Mouse (Mus musculus): ENCODE data around the gene Pcsk1n. TPM values are rescaled to one million over a fixed set of nuclear protein-coding genes. Genes with fewer than 3 reads are reported as not detected.

Pcsk1n gene
- 580 and 602 TPM in 2 replicates for polyA plus RNA-seq (2012; rRNA removed)

- peak; percentile 53; the same call in 1 of the 2 replicates for TF ChIP-seq POLR2A (IDR thresholded peaks at IDR 0.05; ENCODE audit: extremely low read depth, insufficient read depth, low read length)
- no peak for TF ChIP-seq CTCF (IDR thresholded peaks at IDR 0.05; ENCODE audit: extremely low read depth, insufficient read depth, low read length)
- H3K27ac ChIP-seq (ENCODE audit: insufficient read depth, low read length), result peak within 1 kb of the TSS; percentile 64
- peak within 1 kb of the TSS; percentile 92 for H3K4me3 ChIP-seq (ENCODE audit: insufficient read depth, low read length)
- H3K4me1 ChIP-seq (ENCODE audit: control insufficient read depth, insufficient read depth, low read length), result no peaks in the 10 kb centered on the region
Measured at GRCm38 (mm10) chrX:7919601-7920383, at the start of gene Pcsk1n. Gene Pcsk1n, plus strand, starts transcription at chrX:7919822.

DNA sequence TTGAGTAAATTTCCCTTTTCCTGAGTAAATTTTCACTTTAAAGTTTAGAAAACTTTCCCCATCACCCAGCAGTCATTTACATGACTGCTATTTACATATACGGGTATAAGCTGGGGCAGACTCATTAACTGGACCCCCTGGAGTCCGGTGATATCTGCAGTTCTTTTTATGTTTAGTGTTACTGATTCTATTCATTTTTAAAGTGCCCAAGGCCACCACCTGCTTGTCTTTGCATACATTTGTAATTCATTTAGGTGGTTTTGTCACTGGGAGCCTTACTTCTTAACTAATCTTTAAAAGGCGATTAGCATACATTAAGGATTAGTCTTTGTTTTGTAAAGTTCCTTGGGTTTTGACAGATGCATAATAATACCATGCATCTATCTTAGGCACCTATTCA lies 49.8 kb upstream of the Pcsk1n start:
- no peak overlapping the region for H3K27ac ChIP-seq (ENCODE audit: insufficient read depth, low read length)
- no peaks in the 10 kb centered on the region for H3K4me1 ChIP-seq (ENCODE audit: control insufficient read depth, insufficient read depth, low read length)
- no peak for TF ChIP-seq CTCF (IDR thresholded peaks at IDR 0.05; ENCODE audit: extremely low read depth, insufficient read depth, low read length)
- TF ChIP-seq POLR2A (IDR thresholded peaks at IDR 0.05; ENCODE audit: extremely low read depth, insufficient read depth, low read length), result no peak
- H3K4me3 ChIP-seq (ENCODE audit: insufficient read depth, low read length), result no peak overlapping the region

DNA sequence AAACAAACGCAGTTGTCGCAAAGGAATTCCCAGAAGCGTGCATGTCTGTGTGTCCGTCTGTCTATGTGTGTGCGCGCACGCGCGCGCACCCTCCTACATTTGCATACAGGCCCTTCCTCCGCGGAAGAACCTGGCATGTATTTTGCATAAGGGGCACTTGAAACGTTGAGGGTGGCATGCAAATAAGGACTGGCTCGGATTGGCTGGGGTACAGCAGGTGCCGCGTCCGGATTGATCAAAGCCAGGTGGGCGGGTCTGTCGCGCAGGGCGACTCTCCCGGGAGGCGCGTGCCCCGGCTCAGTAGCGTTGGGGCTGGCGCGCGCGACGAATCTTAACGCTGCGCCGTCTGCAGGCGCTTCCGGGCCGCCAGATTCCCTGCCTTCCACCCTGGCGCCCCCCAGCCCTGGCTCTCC lies 41.6 kb upstream of the Pcsk1n start, which contains the start of gene Pim2:
Pim2 (plus strand) TSS at position 256 of the 413 bp plus-strand sequence.
- Histone ChIP-seq H3K27ac (ENCODE audit: insufficient read depth, low read length) (peak within 1 kb of the TSS; percentile 82), H3K4me3 (ENCODE audit: insufficient read depth, low read length) (peak within 1 kb of the TSS; percentile 96), H3K4me1 (ENCODE audit: control insufficient read depth, insufficient read depth, low read length) (no peaks in the 10 kb centered on the region)
- TF ChIP-seq POLR2A (IDR thresholded peaks at IDR 0.05; ENCODE audit: extremely low read depth, insufficient read depth, low read length) (peak; percentile 42; the same call in 1 of the 2 replicates), CTCF (IDR thresholded peaks at IDR 0.05; ENCODE audit: extremely low read depth, insufficient read depth, low read length) (no peak)

- Histone ChIP-seq H3K27ac (ENCODE audit: insufficient read depth, low read length) (peak overlapping the region; percentile 82), H3K4me1 (ENCODE audit: control insufficient read depth, insufficient read depth, low read length) (no peaks in the 10 kb centered on the region), H3K4me3 (ENCODE audit: insufficient read depth, low read length) (peak overlapping the region; percentile 96)
- TF ChIP-seq POLR2A (IDR thresholded peaks at IDR 0.05; ENCODE audit: extremely low read depth, insufficient read depth, low read length), result no peak
- no peak for TF ChIP-seq CTCF (IDR thresholded peaks at IDR 0.05; ENCODE audit: extremely low read depth, insufficient read depth, low read length)
Measured at GRCm38 (mm10) chrX:7878495-7878894, 41.1 kb upstream of the Pcsk1n start.

- H3K4me1 ChIP-seq (ENCODE audit: control insufficient read depth, insufficient read depth, low read length), result no peaks in the 10 kb centered on the region
- H3K4me3 ChIP-seq (ENCODE audit: insufficient read depth, low read length), result peak overlapping the region; percentile 96
- TF ChIP-seq CTCF (IDR thresholded peaks at IDR 0.05; ENCODE audit: extremely low read depth, insufficient read depth, low read length) (peak; percentile 24; the same call in 1 of the 2 replicates), POLR2A (IDR thresholded peaks at IDR 0.05; ENCODE audit: extremely low read depth, insufficient read depth, low read length) (no peak)
- H3K27ac ChIP-seq (ENCODE audit: insufficient read depth, low read length), result no peak overlapping the region
Measured at GRCm38 (mm10) chrX:7879819-7880218, 39.8 kb upstream of the Pcsk1n start.

GRCm38 (mm10) chrX:7883841-7884567 lies 35.6 kb upstream of the Pcsk1n start, which contains the start of gene Slc35a2:
Gene Slc35a2, plus strand, starts transcription at chrX:7884028.
- no peaks in the 10 kb centered on the region for H3K4me1 ChIP-seq (ENCODE audit: control insufficient read depth, insufficient read depth, low read length)
- peak within 1 kb of the TSS; percentile 87 for H3K27ac ChIP-seq (ENCODE audit: insufficient read depth, low read length)
- TF ChIP-seq CTCF (IDR thresholded peaks at IDR 0.05; ENCODE audit: extremely low read depth, insufficient read depth, low read length) (no peak), POLR2A (IDR thresholded peaks at IDR 0.05; ENCODE audit: extremely low read depth, insufficient read depth, low read length) (peak; percentile 47)
- H3K4me3 ChIP-seq (ENCODE audit: insufficient read depth, low read length), result peak within 1 kb of the TSS; percentile 90

GRCm38 (mm10) chrX:7898211-7898610 lies 21.4 kb upstream of the Pcsk1n start:
- Histone ChIP-seq H3K4me3 (ENCODE audit: insufficient read depth, low read length) (peak overlapping the region; percentile 56), H3K4me1 (ENCODE audit: control insufficient read depth, insufficient read depth, low read length) (no peaks in the 10 kb centered on the region; the same call in 1 of the 2 replicates), H3K27ac (ENCODE audit: insufficient read depth, low read length) (peak overlapping the region; percentile 49)
- TF ChIP-seq POLR2A (IDR thresholded peaks at IDR 0.05; ENCODE audit: extremely low read depth, insufficient read depth, low read length), result no peak

DNA sequence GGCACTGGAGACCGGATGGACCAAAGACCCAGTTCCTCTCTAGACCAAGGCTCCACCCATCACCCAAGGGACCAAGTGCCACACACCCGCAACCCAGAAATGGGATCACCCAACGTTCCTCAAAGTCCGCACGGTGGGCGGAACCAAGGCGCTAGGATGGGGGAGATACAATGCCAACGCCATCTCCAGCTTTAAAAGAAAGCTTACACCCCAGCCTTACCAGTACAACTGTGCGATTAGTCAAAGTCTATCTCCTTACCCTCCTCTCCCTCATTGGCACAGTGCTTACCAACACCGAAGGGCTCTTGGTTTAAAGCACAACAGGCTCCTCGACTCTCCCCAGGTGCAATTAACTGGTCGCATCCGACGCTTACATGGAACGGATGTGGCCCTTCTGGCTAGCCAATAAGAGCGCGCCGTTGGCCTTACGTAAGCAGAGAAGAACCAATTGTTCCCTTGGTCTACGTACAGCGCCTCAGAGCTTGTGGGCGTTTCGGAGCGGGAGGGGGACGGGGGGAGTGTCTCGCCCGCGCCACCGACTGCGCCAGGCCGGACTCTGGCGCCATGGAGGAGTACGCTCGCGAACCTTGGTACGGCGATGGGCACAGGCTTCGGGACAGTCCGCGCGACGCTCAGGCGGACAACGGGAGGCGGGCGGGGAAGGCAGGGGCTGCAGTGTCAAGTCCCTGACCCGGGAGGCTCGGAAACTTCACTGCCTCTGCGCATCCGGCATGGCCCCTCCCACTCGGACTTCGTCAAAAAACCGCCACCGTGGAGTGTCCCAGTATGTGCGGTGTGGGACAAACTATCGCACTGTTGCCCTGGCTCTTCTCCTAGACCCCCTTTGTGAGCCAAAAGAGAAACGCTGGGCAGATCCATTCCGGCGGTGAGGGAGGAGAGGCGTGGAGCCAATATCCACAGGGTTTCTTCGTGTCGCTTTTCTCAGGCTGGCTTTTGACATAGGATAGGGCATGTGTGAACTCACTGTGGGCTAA lies 20.4 kb upstream of the Pcsk1n start, which contains the start of the genes Pqbp1 and Timm17b:
Pqbp1 (minus strand) TSS at position 390 of the 995 bp plus-strand sequence.
Timm17b (plus strand) TSS at position 478 of the 995 bp plus-strand sequence.
- H3K4me3 ChIP-seq (ENCODE audit: insufficient read depth, low read length), result peak within 1 kb of the TSS; percentile 56
- peak within 1 kb of the TSS; percentile 66 for H3K27ac ChIP-seq (ENCODE audit: insufficient read depth, low read length)
- no peak for TF ChIP-seq CTCF (IDR thresholded peaks at IDR 0.05; ENCODE audit: extremely low read depth, insufficient read depth, low read length)
- TF ChIP-seq POLR2A (IDR thresholded peaks at IDR 0.05; ENCODE audit: extremely low read depth, insufficient read depth, low read length), result peak; percentile 60
- no peaks in the 10 kb centered on the region; the same call in 1 of the 2 replicates for H3K4me1 ChIP-seq (ENCODE audit: control insufficient read depth, insufficient read depth, low read length)

Measured in cortical plate, adult 2 months (tissue).